13 mouse cellular contexts compared by ENCODE assay signal in the genomic region with DNA sequence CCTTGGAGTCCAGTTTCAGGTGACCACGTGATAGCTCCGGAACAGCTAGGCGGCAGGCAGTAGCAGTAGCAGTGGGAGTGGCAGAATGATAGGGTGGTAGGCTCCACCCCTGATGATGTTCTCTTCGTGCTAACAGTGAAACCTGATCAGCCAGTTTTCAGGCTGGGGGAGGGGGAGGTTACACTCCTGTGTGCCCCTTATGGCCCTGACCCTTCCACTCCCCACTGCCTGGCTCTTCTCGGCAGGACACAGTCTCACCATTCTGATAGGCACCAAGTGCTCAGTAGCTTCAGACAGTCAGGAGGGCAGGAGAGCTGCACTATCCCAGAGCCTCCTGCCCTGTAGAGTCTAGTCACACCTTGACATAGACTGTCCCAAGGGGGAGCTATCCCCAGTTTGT. TPM values are rescaled to one million over a fixed set of nuclear protein-coding genes. Genes with fewer than 3 reads are reported as not detected.
A peak's percentile ranks its signal among the peaks of the same experiment; 100 is the strongest.
DNase-seq lines count a peak whose midpoint lies in the region; ATAC-seq and TF ChIP-seq lines count a peak whose summit lies in the region.
"Had no signal": no experiment of that assay in that cellular context is flagged by ENCODE, and none has a peak within 500 bp of the region (broad histone marks: within the 10 kb centered on the region; RNA-seq: fewer than 3 reads in every experiment).

No protein-coding gene starts in this region.

- no peak overlapping the region; the same call in 1 of the 2 replicates for H3K4me2 ChIP-seq in liver, embryonic 12.5 days
- H3K4me2 ChIP-seq: hindbrain, embryonic 15.5 days; limb, embryonic 12.5 days had no signal

- peak; percentile 64; the same call in 1 of the 2 replicates for ATAC-seq in liver, embryonic 12.5 days
- ATAC-seq: activated CD4-positive, CD25-positive, alpha-beta regulatory T cell, adult 4 months had no signal

- no peaks in the 10 kb centered on the region for H3K9me3 ChIP-seq in ES-Bruce4 (replicated peaks; ENCODE audit: control insufficient read depth, insufficient read depth, low read length, poor library complexity, severe bottlenecking)
- no peaks in the 10 kb centered on the region for H3K9me3 ChIP-seq in ES-E14 (ENCODE audit: control insufficient read depth, insufficient read depth, low read depth, low read length)
- no peaks in the 10 kb centered on the region for H3K9me3 ChIP-seq in embryonic facial prominence, embryonic 10.5 days
- H3K9me3 ChIP-seq in liver, embryonic 12.5 days (replicated peaks), result no peaks in the 10 kb centered on the region
- H3K9me3 ChIP-seq: hindbrain, embryonic 15.5 days; limb, embryonic 12.5 days had no signal

- 0 out of 2 replicates have a peak, but pooled peaks have one; percentile 11 for TF ChIP-seq EP300 in ES-Bruce4 (IDR thresholded peaks at IDR 0.05; ENCODE audit: insufficient read depth, low read depth, low read length)

- H3K27ac ChIP-seq in ES-Bruce4 (ENCODE audit: insufficient read depth, low read length), result no peak overlapping the region
- no peak overlapping the region for H3K27ac ChIP-seq in ES-E14 (ENCODE audit: insufficient read depth, low read depth, low read length, poor library complexity, severe bottlenecking)
- no peak overlapping the region for H3K27ac ChIP-seq in embryonic facial prominence, embryonic 10.5 days (replicated peaks)
- H3K27ac ChIP-seq in liver, embryonic 12.5 days, result no peak overlapping the region
- H3K27ac ChIP-seq: hindbrain, embryonic 15.5 days; limb, embryonic 12.5 days had no signal

- no peak for TF ChIP-seq POLR2A in ES-Bruce4 (IDR thresholded peaks at IDR 0.05; ENCODE audit: insufficient read depth, low read length)

- H3K4me3 ChIP-seq in ES-Bruce4 (ENCODE audit: low read depth, low read length) (no peak overlapping the region), ES-E14 (ENCODE audit: insufficient read depth in 1 of 2, low read depth in 1 of 2, low read length in 2 of 2, poor library complexity in 1 of 2, severe bottlenecking in 1 of 2) (no peak overlapping the region)
- H3K4me3 ChIP-seq in embryonic facial prominence, embryonic 10.5 days, result no peak overlapping the region
- H3K4me3 ChIP-seq in liver, embryonic 12.5 days, result no peak overlapping the region
- H3K4me3 ChIP-seq: hindbrain, embryonic 15.5 days; limb, embryonic 12.5 days had no signal

- H3K27me3 ChIP-seq in ES-Bruce4 (ENCODE audit: control insufficient read depth, insufficient read depth, low read length, poor library complexity, severe bottlenecking), result no peaks in the 10 kb centered on the region
- H3K27me3 ChIP-seq in embryonic facial prominence, embryonic 10.5 days (replicated peaks; ENCODE audit: low read depth, poor library complexity, severe bottlenecking), result 0 out of 2 replicates have a peak, but pooled peaks cover 10% of the 10 kb centered on the region
- H3K27me3 ChIP-seq in liver, embryonic 12.5 days (replicated peaks), result peaks cover 13% of the 10 kb centered on the region
- H3K27me3 ChIP-seq: hindbrain, embryonic 15.5 days had no signal

- H3K4me1 ChIP-seq in ES-Bruce4 (ENCODE audit: control insufficient read depth, insufficient read depth, low read length) (no peaks in the 10 kb centered on the region), ES-E14 (ENCODE audit: control insufficient read depth in 2 of 2, insufficient read depth in 2 of 2, low read length in 2 of 2, poor library complexity in 1 of 2) (peaks cover 0 to 3% of the 10 kb centered on the region in 2 experiments; a peak in 1 of 4 replicates)
- H3K4me1 ChIP-seq in embryonic facial prominence, embryonic 10.5 days, result peaks cover 42% of the 10 kb centered on the region
- peaks cover 55% of the 10 kb centered on the region for H3K4me1 ChIP-seq in liver, embryonic 12.5 days

- peak; percentile 6 for DNase-seq in ES-E14 (ENCODE audit: low read depth, low spot score)
- DNase-seq in embryonic facial prominence, embryonic 10.5 days (ENCODE audit: low spot score), result peak; percentile 60
- no peak for DNase-seq in gastrocnemius, postnatal 36 days
- DNase-seq in cerebellum, postnatal 25 days, result no peak
- no peak for DNase-seq in left cerebral cortex, adult 9 months (ENCODE audit: low spot score in 2 of 2)
- DNase-seq: gastrocnemius, postnatal 14 days; lung, postnatal 4 days; right cerebral cortex, postnatal 25 days had no signal

- intact Hi-C loops in gastrocnemius, postnatal 36 days (cut with DNase I), result no loop called here

- WGBS in embryonic facial prominence, embryonic 10.5 days, result 20% methylated on average over 5 of the region's 5 CpGs
- 14% methylated on average over 5 of the region's 5 CpGs for WGBS in liver, embryonic 12.5 days (ENCODE audit: insufficient replicate concordance)

- in situ Hi-C loops in ES-E14 (cut with MboI; ENCODE audit: low sequenced_read_pairs in 2 of 2, unreplicated experiment in 2 of 2), result no loop called here

- TF ChIP-seq CTCF in ES-Bruce4 (IDR thresholded peaks at IDR 0.05; ENCODE audit: low read depth, low read length), result no peak

- no peaks in the 10 kb centered on the region for H3K36me3 ChIP-seq in ES-Bruce4 (ENCODE audit: control insufficient read depth, insufficient read depth, low read length, poor library complexity, severe bottlenecking)
- H3K36me3 ChIP-seq in ES-E14 (ENCODE audit: control insufficient read depth, insufficient read depth, low read length, poor library complexity, severe bottlenecking), result no peaks in the 10 kb centered on the region
- H3K36me3 ChIP-seq in embryonic facial prominence, embryonic 10.5 days (replicated peaks), result no peaks in the 10 kb centered on the region
- H3K36me3 ChIP-seq in liver, embryonic 12.5 days, result no peaks in the 10 kb centered on the region
- H3K36me3 ChIP-seq: hindbrain, embryonic 15.5 days; limb, embryonic 12.5 days had no signal

- H3K9ac ChIP-seq in ES-Bruce4 (ENCODE audit: low read depth, poor library complexity, severe bottlenecking) (no peak overlapping the region), ES-E14 (ENCODE audit: insufficient read depth, low read depth, low read length, poor library complexity, severe bottlenecking) (no peak overlapping the region)
- no peak overlapping the region for H3K9ac ChIP-seq in liver, embryonic 12.5 days
- H3K9ac ChIP-seq: hindbrain, embryonic 15.5 days; limb, embryonic 12.5 days had no signal

TF ChIP-seq in ES-E14, 5 proteins besides CTCF, POLR2A, EP300 and RAD21:
- TF ChIP-seq ZC3H11A (IDR thresholded peaks at IDR 0.05; ENCODE audit: borderline replicate concordance, low read depth, low read length) (no peak), ZNF384 (IDR thresholded peaks at IDR 0.05; ENCODE audit: low read depth, low read length) (no peak)

RNA-seq across cellular contexts. Expression of gene Tspan18, which starts 27.1 kb away (rescaled TPM):
- 1.0 and 2.2 TPM in 2 replicates for polyA plus RNA-seq in ES-Bruce4 (2011; ENCODE audit: insufficient read depth, insufficient read length, low read depth, missing spikeins)
- total RNA-seq in ES-E14 (2012; rRNA removed), result 1.0 and 1.4 TPM in 2 replicates
- 20.7 and 25.3 TPM in 2 replicates for polyA plus RNA-seq in embryonic facial prominence, embryonic 10.5 days (2016; fragmentation: Nextera tagmentation; extraction: Ambion mirVana)
- polyA plus RNA-seq in liver, embryonic 12.5 days (2016; fragmentation: Nextera tagmentation; extraction: Ambion mirVana), result 6.2 and 6.4 TPM in 2 replicates
- 1 to 10 TPM; 1.3 to 2.5 TPM for total RNA-seq in gastrocnemius, postnatal 36 days (2021)

Comparison
In these comparisons a context has a peak if more than half of its experiments do, and no peak if none do; other contexts are left out.
1. DNase-seq: peak in ES-E14 (single experiment) and embryonic facial prominence, embryonic 10.5 days (single experiment); none in gastrocnemius, postnatal 36 days (0 of 2), cerebellum, postnatal 25 days (0 of 2) and left cerebral cortex, adult 9 months (0 of 2).